Comparison of ENCODE assay signal across 13 mouse cellular contexts in the genomic region with DNA sequence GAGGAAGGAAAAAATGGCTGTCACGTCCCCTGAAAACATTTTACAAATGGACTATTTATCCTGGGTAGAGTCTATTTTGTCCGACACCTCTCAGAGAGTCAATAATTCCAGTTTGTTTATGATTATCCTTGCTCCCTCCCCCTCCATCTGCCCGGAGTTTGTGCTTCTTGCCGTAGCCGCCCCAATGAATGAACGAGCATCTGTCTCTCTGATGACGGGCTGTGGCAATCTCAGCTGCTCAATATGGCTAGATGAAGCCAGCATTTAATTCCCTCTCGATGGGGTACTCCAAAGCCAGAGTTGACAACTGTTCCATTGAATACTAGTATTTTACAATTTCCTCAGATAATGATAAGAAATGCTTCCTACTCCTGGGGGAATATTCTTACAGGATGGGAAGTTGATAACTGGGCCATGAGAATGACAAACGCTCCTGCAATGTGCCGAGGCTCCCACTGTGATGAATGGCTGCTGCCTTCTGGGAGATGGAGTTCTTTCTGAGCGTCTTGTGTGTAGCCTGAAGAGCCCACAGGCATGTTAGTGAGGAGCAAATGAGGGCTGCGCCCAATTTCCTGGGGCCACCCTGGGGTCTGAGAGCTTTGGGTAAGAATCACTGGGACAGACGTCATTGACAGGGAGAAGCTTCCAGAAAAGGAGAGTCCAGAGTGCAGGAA.
A peak's percentile ranks its signal among the peaks of the same experiment; 100 is the strongest.
DNase-seq lines count a peak whose midpoint lies in the region; ATAC-seq and TF ChIP-seq lines count a peak whose summit lies in the region.
"Had no signal": no experiment of that assay in that cellular context is flagged by ENCODE, and none has a peak within 500 bp of the region (broad histone marks: within the 10 kb centered on the region; RNA-seq: fewer than 3 reads in every experiment).

No protein-coding gene starts in this region.

- H3K4me1 ChIP-seq in heart, embryonic 10.5 days = peaks cover 26% of the 10 kb centered on the region
- peaks cover 5% of the 10 kb centered on the region; the same call in 1 of the 2 replicates for H3K4me1 ChIP-seq in forebrain, postnatal 0 days (ENCODE audit: insufficient read depth)
- H3K4me1 ChIP-seq in intestine, embryonic 16.5 days (ENCODE audit: control insufficient read depth, insufficient read depth, low read length) = no peaks in the 10 kb centered on the region
- peaks cover 9% of the 10 kb centered on the region; the same call in 1 of the 2 replicates for H3K4me1 ChIP-seq in kidney, embryonic 14.5 days (ENCODE audit: control insufficient read depth, insufficient read depth, low read length)
- H3K4me1 ChIP-seq: liver, embryonic 13.5 days had no signal

- WGBS in heart, embryonic 10.5 days = 71% methylated on average over 13 of the region's 13 CpGs
- WGBS in forebrain, postnatal 0 days = 45% methylated on average over 13 of the region's 13 CpGs
- 53% methylated on average over 13 of the region's 13 CpGs for WGBS in intestine, embryonic 16.5 days
- WGBS in kidney, embryonic 14.5 days = 67% methylated on average over 13 of the region's 13 CpGs

- H3K27me3 ChIP-seq in heart, embryonic 10.5 days (ENCODE audit: insufficient read depth, poor library complexity, severe bottlenecking) = peaks cover 16% of the 10 kb centered on the region
- no peaks in the 10 kb centered on the region for H3K27me3 ChIP-seq in forebrain, postnatal 0 days (ENCODE audit: insufficient read depth, low read length)
- H3K27me3 ChIP-seq in intestine, embryonic 16.5 days (replicated peaks; ENCODE audit: control insufficient read depth, insufficient read depth, low read length) = no peaks in the 10 kb centered on the region
- no peaks in the 10 kb centered on the region for H3K27me3 ChIP-seq in kidney, embryonic 14.5 days (ENCODE audit: control insufficient read depth, insufficient read depth, low read length)
- H3K27me3 ChIP-seq: liver, embryonic 13.5 days had no signal

- peak; percentile 85 for ATAC-seq in forebrain, postnatal 0 days
- no peak for ATAC-seq in intestine, embryonic 16.5 days
- ATAC-seq in kidney, embryonic 14.5 days (ENCODE audit: low FRiP score, low TSS enrichment) = no peak
- ATAC-seq: intestine, postnatal 0 days; lung, postnatal 0 days had no signal

- no peak overlapping the region for H3K4me3 ChIP-seq in heart, embryonic 10.5 days
- H3K4me3 ChIP-seq in forebrain, postnatal 0 days (ENCODE audit: low read depth, low read length) = no peak overlapping the region
- H3K4me3 ChIP-seq in intestine, embryonic 16.5 days (ENCODE audit: low read length) = no peak overlapping the region
- H3K4me3 ChIP-seq in kidney, embryonic 14.5 days (ENCODE audit: low read length) = no peak overlapping the region
- H3K4me3 ChIP-seq: liver, embryonic 13.5 days had no signal

- H3K27ac ChIP-seq in heart, embryonic 10.5 days = 0 out of 2 replicates have a peak overlapping the region, but pooled peaks have one; percentile 6
- H3K27ac ChIP-seq in forebrain, postnatal 0 days (ENCODE audit: low read depth, low read length) = no peak overlapping the region
- H3K27ac ChIP-seq in intestine, embryonic 16.5 days (ENCODE audit: low read length) = no peak overlapping the region
- H3K27ac ChIP-seq in kidney, embryonic 14.5 days (ENCODE audit: low read depth, low read length) = no peak overlapping the region
- H3K27ac ChIP-seq: liver, embryonic 13.5 days had no signal

- no peak overlapping the region for H3K4me2 ChIP-seq in forebrain, postnatal 0 days (ENCODE audit: low read depth)
- no peak overlapping the region for H3K4me2 ChIP-seq in intestine, embryonic 16.5 days (ENCODE audit: low read depth, low read length)
- no peak overlapping the region for H3K4me2 ChIP-seq in kidney, embryonic 14.5 days (replicated peaks; ENCODE audit: low read depth, low read length)
- H3K4me2 ChIP-seq: liver, embryonic 13.5 days had no signal

- no peaks in the 10 kb centered on the region for H3K9me3 ChIP-seq in heart, embryonic 10.5 days
- no peaks in the 10 kb centered on the region for H3K9me3 ChIP-seq in forebrain, postnatal 0 days (ENCODE audit: low read length)
- H3K9me3 ChIP-seq in intestine, embryonic 16.5 days (ENCODE audit: control insufficient read depth, low read length) = no peaks in the 10 kb centered on the region
- H3K9me3 ChIP-seq in kidney, embryonic 14.5 days (ENCODE audit: control insufficient read depth, low read length) = no peaks in the 10 kb centered on the region
- H3K9me3 ChIP-seq: liver, embryonic 13.5 days had no signal

- no peak for TF ChIP-seq CTCF in forebrain, postnatal 0 days (IDR thresholded peaks at IDR 0.05; ENCODE audit: low read depth)

- no peak overlapping the region for H3K9ac ChIP-seq in forebrain, postnatal 0 days
- H3K9ac ChIP-seq in intestine, embryonic 16.5 days (ENCODE audit: low read depth, low read length) = no peak overlapping the region
- no peak overlapping the region for H3K9ac ChIP-seq in kidney, embryonic 14.5 days (ENCODE audit: low read depth, low read length)
- H3K9ac ChIP-seq: liver, embryonic 13.5 days had no signal

- no peak for DNase-seq in heart, embryonic 10.5 days (ENCODE audit: low spot score)
- DNase-seq in heart, adult 18-20 months = no peak
- peak; percentile 41 for DNase-seq in brain, adult 2 months (ENCODE audit: low read depth, low spot score)
- peak; percentile 71 for DNase-seq in forebrain, postnatal 0 days
- peak; percentile 57 to 62 for DNase-seq in layer of hippocampus, adult 8-10 months (ENCODE audit: low spot score in 2 of 2)
- DNase-seq: adrenal gland, postnatal 14 days; kidney, postnatal 36 days; liver, embryonic 13.5 days; thymus, postnatal 4 days had no signal

- no peaks in the 10 kb centered on the region for H3K36me3 ChIP-seq in heart, embryonic 10.5 days
- no peaks in the 10 kb centered on the region for H3K36me3 ChIP-seq in forebrain, postnatal 0 days (ENCODE audit: insufficient read depth)
- H3K36me3 ChIP-seq in intestine, embryonic 16.5 days (ENCODE audit: control insufficient read depth, insufficient read depth, low read length) = no peaks in the 10 kb centered on the region
- H3K36me3 ChIP-seq in kidney, embryonic 14.5 days (ENCODE audit: control insufficient read depth, insufficient read depth, low read length) = no peaks in the 10 kb centered on the region
- H3K36me3 ChIP-seq: liver, embryonic 13.5 days had no signal

Comparison
In these comparisons a context has a peak if more than half of its experiments do, and no peak if none do; other contexts are left out.
1. DNase-seq: peak in brain, adult 2 months (single experiment), forebrain, postnatal 0 days (single experiment) and layer of hippocampus, adult 8-10 months (2 of 2); none in heart, embryonic 10.5 days (single experiment) and heart, adult 18-20 months (0 of 2).